Comparison of ENCODE assay signal across 19 mouse cellular contexts in genomic region chr19:61313185-61313584, GRCm38 (mm10). TPM values are rescaled to one million over a fixed set of nuclear protein-coding genes. Genes with fewer than 3 reads are reported as not detected.
"Had no signal": no experiment of that assay in that cellular context is flagged by ENCODE, and none has a peak within 500 bp of the region (broad histone marks: within the 10 kb centered on the region; RNA-seq: fewer than 3 reads in every experiment).

No protein-coding gene starts in this region.

RNA-seq across cellular contexts. Expression of gene Gm21060, which starts 16.3 kb away (rescaled TPM):
- total RNA-seq: layer of hippocampus, adult 2 months; layer of hippocampus, postnatal 25 days; left cerebral cortex, adult 18-20 months; left cerebral cortex, postnatal 25 days; megakaryocyte progenitor cell, adult 5-6 weeks; megakaryocyte-erythroid progenitor cell, adult 5-6 weeks; neutrophil, adult 5-6 weeks had no signal
- polyA plus RNA-seq: kidney, embryonic 14.5 days; kidney, postnatal 0 days; large intestine, adult 2 months; limb, embryonic 10.5 days; limb, embryonic 13.5 days; liver, embryonic 12.5 days; liver, embryonic 15.5 days; midbrain, embryonic 12.5 days; midbrain, embryonic 15.5 days; neural tube, embryonic 13.5 days; stomach, embryonic 15.5 days; thymus, postnatal 0 days had no signal
